Mouse (Mus musculus) left cerebral cortex, adult 2 months (tissue): Measurements from ENCODE around the gene Rsc1a1. TPM values are rescaled to one million over a fixed set of nuclear protein-coding genes. Genes with fewer than 3 reads are reported as not detected.
A peak's percentile ranks its signal among the peaks of the same experiment; 100 is the strongest.

Experiments used
- DNase-seq, 2 experiments: peaks; one replicate each; pipeline ENCODE4 v3.0.0; 2021 to 2022; ENCODE audit warnings: low spot score in 2 of 2, mixed read lengths in 1 of 2; ENCODE audit errors: extremely low spot score in 1 of 2
- H3K27ac ChIP-seq: fragments of 200-600 bp; 2 replicates; pipeline ENCODE4 v1.8.1; 2022
- H3K4me3 ChIP-seq: fragments of 200-600 bp; 2 replicates; pipeline ENCODE4 v1.8.1; 2022
- CTCF ChIP-seq: fragments of 200-600 bp; IDR thresholded peaks from 2 replicates; pipeline ENCODE4 v1.8.1; 2022; ENCODE audit warnings: antibody characterized with exemption, mild to moderate bottlenecking, moderate library complexity
- intact Hi-C: fragments of 180-260 bp; cut with DNase I; formaldehyde crosslinking; loops from one replicate; pipeline ENCODE4 v1.15.1; 2025
- total RNA-seq, 2 experiments: library from RNA; stranded (reverse); gene quantifications; 2 replicates each; pipeline ENCODE4 v1.2.3; 2021

Gene Rsc1a1
- total RNA-seq, 2 experiments from 2014 or later = 1.1 to 1.2 TPM

DNA sequence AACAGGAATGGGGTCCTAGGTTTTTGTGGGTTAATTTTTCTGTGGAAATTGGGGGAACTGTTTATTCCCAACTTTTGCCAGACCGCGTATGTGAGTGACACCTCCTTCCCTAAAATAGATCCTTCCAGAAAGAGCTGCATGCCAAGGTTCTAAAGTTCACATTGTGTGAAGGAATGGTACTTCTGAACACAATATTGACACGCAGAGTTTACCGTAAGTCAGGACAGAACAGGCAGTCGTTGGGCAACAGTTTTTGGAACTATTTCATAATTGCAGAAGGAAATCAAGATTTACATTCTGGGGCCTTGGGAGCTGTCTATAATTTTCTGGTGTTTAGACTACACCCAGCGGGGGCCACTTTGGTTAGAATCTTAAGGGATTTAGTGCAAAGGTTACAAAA lies 36.6 kb upstream of the Rsc1a1 start:
- intact Hi-C loops = loop anchor here (1.0 to 10.0 kb wide), 3 partner anchors 58 to 233 kb away; partner anchors contain the start of genes Casp9 and Plekhm2
- TF ChIP-seq CTCF = no peak
- Histone ChIP-seq H3K27ac (peak overlapping the region; percentile 94; the same call in 1 of the 2 replicates), H3K4me3 (peak overlapping the region; percentile 72)
- no peak for DNase-seq

DNA sequence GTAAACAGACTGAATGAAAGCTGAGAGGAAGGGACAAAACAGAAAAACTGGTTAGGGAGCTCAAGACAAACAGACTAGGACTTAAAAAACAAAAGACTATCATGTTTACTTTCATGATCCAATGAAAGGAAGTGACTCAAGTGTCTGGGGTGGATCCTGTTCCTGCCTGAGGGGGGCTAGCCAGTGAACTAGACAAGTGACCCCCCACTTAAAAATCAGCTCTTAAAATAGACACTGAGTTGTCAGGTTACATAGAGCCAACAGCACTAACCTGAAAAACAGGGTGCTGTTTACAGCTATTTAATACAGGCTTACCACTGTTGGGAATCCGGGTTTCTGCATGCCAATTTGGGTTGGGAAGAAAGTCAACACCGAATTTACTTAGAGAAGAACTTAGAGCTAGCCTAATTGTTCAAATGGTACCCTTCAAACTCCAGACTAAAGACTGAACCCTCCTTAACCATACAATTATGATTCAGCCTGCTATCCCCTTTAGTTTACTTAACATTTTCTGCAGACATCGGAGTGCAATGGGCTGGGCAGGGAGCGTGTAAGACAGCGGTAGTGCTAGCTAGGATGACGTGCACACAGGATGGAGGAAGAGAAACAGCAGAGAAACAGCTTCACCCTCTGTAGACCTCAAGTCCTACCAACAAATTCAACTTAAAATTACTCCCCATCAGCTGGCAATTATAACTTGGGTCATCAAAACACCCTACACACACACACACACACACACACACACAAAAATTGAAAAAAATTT lies 35.5 kb upstream of the Rsc1a1 start:
- DNase-seq = no peak
- TF ChIP-seq CTCF = no peak
- no peak overlapping the region for H3K27ac ChIP-seq
- intact Hi-C loops = loop anchor here (10.0 kb wide), 1 partner anchor 234 kb away; no protein-coding TSS in a partner anchor
- peak overlapping the region; percentile 3; the same call in 1 of the 2 replicates for H3K4me3 ChIP-seq

DNA sequence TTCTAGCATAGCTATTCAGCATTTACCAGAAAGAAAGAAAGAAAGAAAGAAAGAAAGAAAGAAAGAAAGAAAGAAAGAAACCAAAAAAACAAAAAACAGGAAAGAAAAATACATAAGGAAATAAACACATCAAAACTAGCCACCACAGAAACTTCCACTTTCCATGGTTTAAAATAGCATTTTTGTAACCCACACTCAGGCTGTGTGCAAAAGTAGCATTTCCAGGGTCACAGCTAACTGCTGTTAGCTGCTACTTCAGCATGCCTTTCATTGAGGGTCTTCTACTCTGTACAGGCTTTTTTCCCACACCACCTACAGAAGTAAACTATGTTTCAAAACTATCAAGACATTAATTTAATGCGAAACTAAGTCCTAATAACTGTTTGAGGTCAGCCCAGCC lies 33.9 kb upstream of the Rsc1a1 start:
- intact Hi-C loops = no loop called here
- Histone ChIP-seq H3K27ac (0 out of 2 replicates have a peak overlapping the region, but pooled peaks have one; percentile 3), H3K4me3 (no peak overlapping the region)
- no peak for TF ChIP-seq CTCF
- DNase-seq = no peak

GRCm38 (mm10) chr4:141717633-141718032 lies 32.2 kb upstream of the Rsc1a1 start:
- TF ChIP-seq CTCF = no peak
- DNase-seq = no peak
- Histone ChIP-seq H3K4me3 (no peak overlapping the region), H3K27ac (no peak overlapping the region)
- intact Hi-C loops = no loop called here

- Histone ChIP-seq H3K4me3 (no peak overlapping the region), H3K27ac (no peak overlapping the region)
- intact Hi-C loops = no loop called here
- DNase-seq = no peak
- no peak for TF ChIP-seq CTCF
These were observed 29.6 kb upstream of the Rsc1a1 start for GRCm38 (mm10) chr4:141715027-141715426.

- TF ChIP-seq CTCF = no peak
- H3K4me3 ChIP-seq = no peak overlapping the region
- H3K27ac ChIP-seq = no peak overlapping the region
- intact Hi-C loops = no loop called here
- DNase-seq = no peak
These were observed 28.3 kb upstream of the Rsc1a1 start for GRCm38 (mm10) chr4:141713598-141714142.

- no peak for DNase-seq
- Histone ChIP-seq H3K4me3 (no peak overlapping the region), H3K27ac (peak overlapping the region; percentile 2; the same call in 1 of the 2 replicates)
- TF ChIP-seq CTCF = no peak
- intact Hi-C loops = no loop called here
These were observed 25.9 kb upstream of the Rsc1a1 start for GRCm38 (mm10) chr4:141711250-141711649.

GRCm38 (mm10) chr4:141708971-141709370 lies 23.6 kb upstream of the Rsc1a1 start:
- no peak for DNase-seq
- H3K4me3 ChIP-seq = no peak overlapping the region
- intact Hi-C loops = no loop called here
- H3K27ac ChIP-seq = no peak overlapping the region
- TF ChIP-seq CTCF = no peak

GRCm38 (mm10) chr4:141708005-141708404 lies 22.6 kb upstream of the Rsc1a1 start:
- no peak for TF ChIP-seq CTCF
- intact Hi-C loops = no loop called here
- DNase-seq = no peak
- H3K27ac ChIP-seq = no peak overlapping the region
- no peak overlapping the region for H3K4me3 ChIP-seq

GRCm38 (mm10) chr4:141705331-141705730 lies 19.9 kb upstream of the Rsc1a1 start:
- 0 out of 2 replicates have a peak overlapping the region, but pooled peaks have one; percentile 9 for H3K27ac ChIP-seq
- DNase-seq = peak; percentile 32 to 37
- peak; percentile 13 for TF ChIP-seq CTCF
- no peak overlapping the region for H3K4me3 ChIP-seq
- intact Hi-C loops = no loop called here

DNA sequence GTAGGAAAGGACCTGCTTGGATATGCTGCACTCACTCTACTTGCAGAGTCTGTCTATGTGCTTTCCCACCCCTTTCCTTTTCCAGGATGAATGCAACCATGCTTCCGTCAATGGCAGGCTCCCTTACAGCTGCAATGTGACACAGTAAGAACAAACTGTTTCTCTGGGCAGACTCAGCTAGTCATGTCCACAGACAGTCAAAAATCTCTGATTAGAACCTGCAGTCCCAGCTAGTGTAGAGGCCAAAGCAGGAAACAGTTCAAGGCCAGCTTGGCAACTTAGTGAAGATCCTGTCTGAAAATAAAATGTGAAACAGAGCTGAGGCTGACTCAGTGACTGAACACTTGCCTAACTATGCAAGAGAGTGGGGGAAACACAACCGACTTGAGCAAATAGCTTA lies 19.2 kb upstream of the Rsc1a1 start:
- DNase-seq = no peak
- intact Hi-C loops = no loop called here
- no peak overlapping the region for H3K4me3 ChIP-seq
- no peak for TF ChIP-seq CTCF
- H3K27ac ChIP-seq = no peak overlapping the region

DNA sequence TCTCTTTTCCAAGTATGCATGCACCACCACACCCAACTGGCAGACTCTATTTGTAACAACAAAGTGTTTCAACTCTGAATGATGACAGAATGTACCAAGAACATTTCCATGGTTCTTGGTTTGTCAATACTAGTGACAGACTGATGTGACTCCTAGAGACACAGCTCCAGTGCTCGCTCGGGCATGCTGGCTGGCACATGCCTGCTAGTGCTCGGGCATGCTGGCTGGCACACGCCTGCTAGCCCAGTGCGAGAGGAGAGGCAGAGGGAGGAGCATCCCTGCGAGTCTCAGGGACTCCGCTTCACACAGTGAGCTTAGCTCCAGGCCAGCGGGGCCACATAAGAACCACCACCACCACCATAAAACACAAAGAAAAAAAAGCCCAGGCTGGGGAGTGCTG lies 9.3 kb upstream of the Rsc1a1 start:
- Histone ChIP-seq H3K4me3 (no peak overlapping the region), H3K27ac (no peak overlapping the region)
- intact Hi-C loops = no loop called here
- no peak for DNase-seq
- TF ChIP-seq CTCF = no peak
